ENCODE assay signal across 8 mouse cellular contexts in genomic region chr4:145246173-145247011, GRCm38 (mm10). TPM values are rescaled to one million over a fixed set of nuclear protein-coding genes. Genes with fewer than 3 reads are reported as not detected.
DNase-seq lines count a peak whose midpoint lies in the region; ATAC-seq and TF ChIP-seq lines count a peak whose summit lies in the region.

Tnfrsf1b (minus strand) TSS chr4:145246870.

- ATAC-seq in lung, embryonic 14.5 days (ENCODE audit: insufficient read depth) = peak; percentile 90
- peak; percentile 88 for ATAC-seq in neural tube, embryonic 15.5 days (ENCODE audit: low FRiP score)

- peak within 1 kb of the TSS; percentile 44 for H3K9ac ChIP-seq in lung, embryonic 14.5 days
- H3K9ac ChIP-seq in neural tube, embryonic 15.5 days (replicated peaks) = peak within 1 kb of the TSS; percentile 56

- H3K4me1 ChIP-seq in lung, embryonic 14.5 days (ENCODE audit: insufficient read depth) = no peaks in the 10 kb centered on the region
- peaks cover 14% of the 10 kb centered on the region for H3K4me1 ChIP-seq in neural tube, embryonic 15.5 days

- peak within 1 kb of the TSS; percentile 75 for H3K4me2 ChIP-seq in lung, embryonic 14.5 days
- H3K4me2 ChIP-seq in neural tube, embryonic 15.5 days = peak within 1 kb of the TSS; percentile 86

- H3K27ac ChIP-seq in lung, embryonic 14.5 days (ENCODE audit: low read depth) = no peak within 1 kb of the TSS
- H3K27ac ChIP-seq in neural tube, embryonic 15.5 days (replicated peaks) = no peak within 1 kb of the TSS; the same call in 1 of the 2 replicates

- peak; percentile 77 for DNase-seq in Muller cell, postnatal 12 days (ENCODE audit: inconsistent ontology term)
- DNase-seq in embryo, embryonic 10 days (ENCODE audit: low spot score) = peak; percentile 59
- DNase-seq in heart, adult 18-20 months = peak; percentile 84 to 86
- peak; percentile 37 for DNase-seq in kidney, adult 11 months
- peak; percentile 53 for DNase-seq in lung, embryonic 14.5 days
- peak; percentile 37 to 52 for DNase-seq in urinary bladder, postnatal 36 days (ENCODE audit: low spot score in 2 of 2)
- no peak for DNase-seq in left cerebral cortex, postnatal 4 days

- WGBS in lung, embryonic 14.5 days = 2% methylated on average over 47 of the region's 47 CpGs
- 1% methylated on average over 47 of the region's 47 CpGs for WGBS in neural tube, embryonic 15.5 days

- intact Hi-C loops in left cerebral cortex, postnatal 4 days (cut with DNase I) = no loop called here

- no peaks in the 10 kb centered on the region for H3K9me3 ChIP-seq in lung, embryonic 14.5 days (ENCODE audit: low read depth, low read length)
- no peaks in the 10 kb centered on the region for H3K9me3 ChIP-seq in neural tube, embryonic 15.5 days (replicated peaks)

- H3K36me3 ChIP-seq in lung, embryonic 14.5 days (ENCODE audit: insufficient read depth) = no peaks in the 10 kb centered on the region
- H3K36me3 ChIP-seq in neural tube, embryonic 15.5 days = no peaks in the 10 kb centered on the region

- peak within 1 kb of the TSS; percentile 44 for H3K4me3 ChIP-seq in lung, embryonic 14.5 days (ENCODE audit: low read depth, low read length)
- peak within 1 kb of the TSS; percentile 52 for H3K4me3 ChIP-seq in neural tube, embryonic 15.5 days (replicated peaks)

- H3K27me3 ChIP-seq in lung, embryonic 14.5 days (ENCODE audit: insufficient read depth, low read length) = peaks cover 31% of the 10 kb centered on the region
- peaks cover 22% of the 10 kb centered on the region for H3K27me3 ChIP-seq in neural tube, embryonic 15.5 days (replicated peaks)

- no peak for TF ChIP-seq CTCF in lung, embryonic 14.5 days (IDR thresholded peaks at IDR 0.05; ENCODE audit: low read depth)

RNA-seq across cellular contexts. Expression of gene Tnfrsf1b, which starts in this region (rescaled TPM):
- total RNA-seq in heart, adult 18-20 months (2021) = 1 to 10 TPM; 6.5 to 6.6 TPM
- polyA plus RNA-seq in lung, embryonic 14.5 days (2014; fragmentation: Nextera tagmentation; extraction: Ambion mirVana) = 3.3 and 3.4 TPM in 2 replicates
- 4.5 and 6.9 TPM in 2 replicates for polyA plus RNA-seq in neural tube, embryonic 15.5 days (2015; fragmentation: Nextera tagmentation; extraction: Ambion mirVana)
- total RNA-seq in left cerebral cortex, postnatal 4 days (2021) = 1 to 10 TPM; 2.4 to 2.9 TPM
